Mouse (Mus musculus): ENCODE results near the gene Rpl38. TPM values are rescaled to one million over a fixed set of nuclear protein-coding genes. Genes with fewer than 3 reads are reported as not detected.

Gene Rpl38
- polyA plus RNA-seq, 1 experiment from 2014 or later, result 869 TPM

DNA sequence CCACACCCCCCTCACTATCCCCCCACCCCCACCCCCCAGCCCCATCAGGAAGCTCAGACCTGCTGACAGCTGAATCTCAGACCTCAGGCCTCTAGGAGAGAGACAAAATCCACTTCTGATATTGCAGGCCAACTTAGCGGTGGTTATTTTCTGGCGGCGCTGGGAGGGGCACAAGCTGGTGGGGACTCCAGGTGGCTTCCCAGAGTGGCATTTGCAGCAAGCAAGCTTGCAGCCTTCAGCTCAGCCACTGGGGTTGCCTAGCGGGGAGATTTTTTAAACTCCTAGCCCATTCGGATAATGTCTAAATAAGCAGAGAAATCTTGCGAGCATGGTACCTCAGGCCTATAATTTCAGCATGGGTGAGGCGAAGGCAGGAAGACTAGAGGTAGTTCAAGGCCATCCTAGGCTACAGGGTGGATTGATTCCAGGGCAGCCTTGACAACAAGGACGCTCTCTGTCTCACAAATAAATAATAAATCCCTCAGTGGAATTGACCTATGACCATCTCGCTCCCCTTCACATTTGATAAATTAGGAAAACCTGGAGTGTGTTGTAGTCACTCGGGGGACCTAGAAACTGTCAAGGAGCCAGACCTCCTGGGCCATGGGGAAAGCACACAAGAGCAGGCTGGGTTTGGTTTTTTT, 29.6 kb upstream of the Rpl38 start:
- Histone ChIP-seq H3K4me1 (replicated peaks; ENCODE audit: control insufficient read depth, insufficient read depth, low read length) (peaks cover 29% of the 10 kb centered on the region), H3K27ac (no peak overlapping the region), H3K9ac (no peak overlapping the region), H3K4me3 (replicated peaks; ENCODE audit: low read length) (no peak overlapping the region), H3K36me3 (replicated peaks; ENCODE audit: control insufficient read depth, insufficient read depth) (no peaks in the 10 kb centered on the region), H3K4me2 (replicated peaks) (no peak overlapping the region), H3K9me3 (ENCODE audit: control insufficient read depth, low read length) (no peaks in the 10 kb centered on the region), H3K27me3 (ENCODE audit: control insufficient read depth, insufficient read depth, low read length) (peaks cover 4% of the 10 kb centered on the region; the same call in 1 of the 2 replicates)
- ATAC-seq (ENCODE audit: low FRiP score) (no peak), DNase-seq (ENCODE audit: low spot score) (no peak)
- WGBS, result 58% methylated on average over 10 of the region's 10 CpGs

DNA sequence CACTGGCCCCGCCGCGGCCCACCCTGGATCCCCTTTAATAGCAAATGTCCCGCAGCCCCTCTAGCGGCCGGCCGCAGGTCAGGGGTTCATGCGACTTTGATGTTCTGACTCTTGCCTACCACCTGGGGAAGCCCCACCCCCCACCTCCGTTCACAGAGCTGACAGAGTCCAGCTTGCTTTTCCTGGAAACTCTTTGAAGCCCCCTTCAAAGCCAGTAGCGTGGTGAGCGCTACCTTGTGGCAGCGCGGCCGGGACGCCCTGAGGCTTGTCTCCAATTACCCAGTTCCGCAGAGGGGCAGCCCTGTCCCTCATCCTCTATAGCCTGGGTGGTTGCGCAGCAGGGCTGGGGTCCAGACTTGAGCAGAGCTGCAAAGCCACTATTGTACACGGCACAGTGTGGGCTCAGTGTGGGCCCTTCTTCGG, 28.6 kb upstream of the Rpl38 start:
- H3K27ac ChIP-seq, result no peak overlapping the region
- no peak overlapping the region for H3K4me3 ChIP-seq (replicated peaks; ENCODE audit: low read length)
- ATAC-seq (ENCODE audit: low FRiP score) (no peak), DNase-seq (ENCODE audit: low spot score) (no peak)
- H3K27me3 ChIP-seq (ENCODE audit: control insufficient read depth, insufficient read depth, low read length), result peaks cover 4% of the 10 kb centered on the region; the same call in 1 of the 2 replicates
- 4% methylated on average over 19 of the region's 19 CpGs for WGBS
- no peak overlapping the region for H3K4me2 ChIP-seq (replicated peaks)
- peaks cover 29% of the 10 kb centered on the region for H3K4me1 ChIP-seq (replicated peaks; ENCODE audit: control insufficient read depth, insufficient read depth, low read length)
- H3K36me3 ChIP-seq (replicated peaks; ENCODE audit: control insufficient read depth, insufficient read depth), result no peaks in the 10 kb centered on the region
- H3K9ac ChIP-seq, result no peak overlapping the region
- H3K9me3 ChIP-seq (ENCODE audit: control insufficient read depth, low read length), result no peaks in the 10 kb centered on the region

DNA sequence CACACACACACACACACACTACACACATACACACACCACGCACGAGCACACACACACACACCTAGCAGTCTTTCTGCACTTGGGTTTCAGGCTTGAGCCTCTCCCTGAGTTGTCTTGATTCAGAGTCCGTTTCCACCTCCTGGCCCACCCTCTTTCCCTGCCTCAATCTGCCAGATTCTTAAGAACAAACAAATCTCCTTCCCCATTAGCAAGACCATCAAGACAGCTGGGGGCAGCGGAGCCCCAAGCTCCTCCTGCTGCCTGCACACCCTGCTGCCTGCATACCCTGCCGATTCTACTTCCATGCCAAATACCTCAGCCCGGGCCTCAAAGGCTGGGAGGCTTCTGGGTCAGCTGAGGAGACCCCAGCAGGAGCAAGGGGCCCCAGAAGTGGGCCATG, 27.7 kb upstream of the Rpl38 start:
- no peaks in the 10 kb centered on the region for H3K36me3 ChIP-seq (replicated peaks; ENCODE audit: control insufficient read depth, insufficient read depth)
- H3K27me3 ChIP-seq (ENCODE audit: control insufficient read depth, insufficient read depth, low read length), result peaks cover 4% of the 10 kb centered on the region; the same call in 1 of the 2 replicates
- H3K4me2 ChIP-seq (replicated peaks), result no peak overlapping the region
- DNase-seq (ENCODE audit: low spot score) (no peak), ATAC-seq (ENCODE audit: low FRiP score) (no peak)
- no peak overlapping the region for H3K9ac ChIP-seq
- no peak overlapping the region; the same call in 1 of the 2 replicates for H3K27ac ChIP-seq
- H3K4me3 ChIP-seq (replicated peaks; ENCODE audit: low read length), result no peak overlapping the region
- WGBS, result 39% methylated on average over 6 of the region's 6 CpGs
- H3K9me3 ChIP-seq (ENCODE audit: control insufficient read depth, low read length), result no peaks in the 10 kb centered on the region
- H3K4me1 ChIP-seq (replicated peaks; ENCODE audit: control insufficient read depth, insufficient read depth, low read length), result peaks cover 26% of the 10 kb centered on the region

DNA sequence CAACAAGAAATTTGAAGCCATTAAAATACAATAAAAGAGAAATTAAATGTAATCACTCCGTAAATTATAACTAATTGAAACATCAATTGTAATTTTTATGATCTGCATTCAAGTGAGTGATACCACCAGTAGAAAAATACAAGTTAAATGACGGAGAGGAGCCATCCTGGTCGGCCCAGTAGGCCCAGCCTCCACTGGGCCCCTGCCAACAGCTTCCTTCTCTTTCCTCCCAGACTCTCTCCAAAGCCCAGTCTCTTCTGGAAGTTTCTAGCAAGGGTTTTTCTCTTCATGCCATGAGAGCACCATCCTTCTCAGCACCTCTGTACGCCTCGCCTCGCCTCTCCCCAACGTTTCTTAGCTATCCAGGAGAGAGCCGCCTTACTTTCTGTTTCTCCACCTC, 27.2 kb upstream of the Rpl38 start:
- DNase-seq (ENCODE audit: low spot score), result no peak
- H3K4me1 ChIP-seq (replicated peaks; ENCODE audit: control insufficient read depth, insufficient read depth, low read length), result peaks cover 22% of the 10 kb centered on the region
- no peak overlapping the region for H3K27ac ChIP-seq
- peaks cover 1% of the 10 kb centered on the region; the same call in 1 of the 2 replicates for H3K9me3 ChIP-seq (ENCODE audit: control insufficient read depth, low read length)
- no peak overlapping the region for H3K9ac ChIP-seq
- ATAC-seq (ENCODE audit: low FRiP score), result no peak
- no peak overlapping the region for H3K4me2 ChIP-seq (replicated peaks)
- H3K27me3 ChIP-seq (ENCODE audit: control insufficient read depth, insufficient read depth, low read length), result peaks cover 4% of the 10 kb centered on the region; the same call in 1 of the 2 replicates
- no peak overlapping the region for H3K4me3 ChIP-seq (replicated peaks; ENCODE audit: low read length)
- 85% methylated on average over 8 of the region's 8 CpGs for WGBS
- no peaks in the 10 kb centered on the region for H3K36me3 ChIP-seq (replicated peaks; ENCODE audit: control insufficient read depth, insufficient read depth)

DNA sequence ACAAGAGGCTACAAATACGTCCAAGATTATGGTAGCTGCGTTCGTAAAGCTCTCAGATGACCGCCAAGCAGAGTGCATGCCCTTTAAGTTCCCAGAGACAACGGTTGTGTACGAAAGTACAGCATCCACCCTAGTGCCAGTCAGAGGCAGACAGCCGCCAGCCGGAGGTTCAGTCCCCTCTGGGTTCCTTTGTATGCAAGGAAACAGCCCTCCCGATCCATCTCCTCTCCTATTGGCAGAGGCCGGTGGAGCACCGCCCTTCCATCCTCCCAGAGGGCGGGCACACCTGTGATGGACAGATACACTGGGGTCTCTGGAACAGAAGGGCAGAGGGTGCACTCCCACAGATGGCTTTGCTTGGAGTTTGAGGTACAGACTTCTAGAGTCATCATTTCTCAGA, 26.1 kb upstream of the Rpl38 start:
- ATAC-seq (ENCODE audit: low FRiP score) (no peak), DNase-seq (ENCODE audit: low spot score) (no peak)
- H3K27me3 ChIP-seq (ENCODE audit: control insufficient read depth, insufficient read depth, low read length), result peaks cover 4% of the 10 kb centered on the region; the same call in 1 of the 2 replicates
- peaks cover 7% of the 10 kb centered on the region; the same call in 1 of the 2 replicates for H3K9me3 ChIP-seq (ENCODE audit: control insufficient read depth, low read length)
- H3K36me3 ChIP-seq (replicated peaks; ENCODE audit: control insufficient read depth, insufficient read depth), result no peaks in the 10 kb centered on the region
- no peak overlapping the region for H3K27ac ChIP-seq
- no peak overlapping the region for H3K9ac ChIP-seq
- H3K4me1 ChIP-seq (replicated peaks; ENCODE audit: control insufficient read depth, insufficient read depth, low read length), result peaks cover 13% of the 10 kb centered on the region
- no peak overlapping the region for H3K4me2 ChIP-seq (replicated peaks)
- H3K4me3 ChIP-seq (replicated peaks; ENCODE audit: low read length), result no peak overlapping the region
- whole genome bisulfite sequencing, result 56% methylated on average over 12 of the region's 12 CpGs

DNA sequence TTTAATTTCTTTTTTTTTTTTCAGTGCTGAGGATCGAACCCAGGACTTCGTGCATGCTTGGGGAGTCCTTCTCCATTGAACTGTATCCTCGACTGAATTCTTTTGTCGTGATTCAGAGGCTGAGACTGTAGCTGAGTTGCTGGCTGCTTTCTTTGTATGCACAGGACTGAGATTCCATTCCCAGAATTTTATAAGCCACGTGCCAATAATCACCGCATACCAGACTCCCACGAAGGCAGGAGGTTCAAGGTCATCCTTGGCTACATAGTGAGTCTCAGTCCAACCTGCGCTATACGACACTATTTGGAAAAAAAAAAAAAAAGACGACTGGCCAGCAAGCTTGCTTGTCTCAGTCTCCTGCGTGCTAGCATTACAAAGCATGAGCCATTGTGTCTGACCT, 25.4 kb upstream of the Rpl38 start:
- H3K4me2 ChIP-seq (replicated peaks), result no peak overlapping the region
- DNase-seq (ENCODE audit: low spot score) (no peak), ATAC-seq (ENCODE audit: low FRiP score) (no peak)
- no peaks in the 10 kb centered on the region; the same call in 1 of the 2 replicates for H3K27me3 ChIP-seq (ENCODE audit: control insufficient read depth, insufficient read depth, low read length)
- peaks cover 9% of the 10 kb centered on the region for H3K4me1 ChIP-seq (replicated peaks; ENCODE audit: control insufficient read depth, insufficient read depth, low read length)
- peaks cover 7% of the 10 kb centered on the region; the same call in 1 of the 2 replicates for H3K9me3 ChIP-seq (ENCODE audit: control insufficient read depth, low read length)
- no peak overlapping the region for H3K9ac ChIP-seq
- no peak overlapping the region for H3K27ac ChIP-seq
- WGBS, result 80% methylated on average over 11 of the region's 11 CpGs
- no peak overlapping the region for H3K4me3 ChIP-seq (replicated peaks; ENCODE audit: low read length)
- H3K36me3 ChIP-seq (replicated peaks; ENCODE audit: control insufficient read depth, insufficient read depth), result no peaks in the 10 kb centered on the region

DNA sequence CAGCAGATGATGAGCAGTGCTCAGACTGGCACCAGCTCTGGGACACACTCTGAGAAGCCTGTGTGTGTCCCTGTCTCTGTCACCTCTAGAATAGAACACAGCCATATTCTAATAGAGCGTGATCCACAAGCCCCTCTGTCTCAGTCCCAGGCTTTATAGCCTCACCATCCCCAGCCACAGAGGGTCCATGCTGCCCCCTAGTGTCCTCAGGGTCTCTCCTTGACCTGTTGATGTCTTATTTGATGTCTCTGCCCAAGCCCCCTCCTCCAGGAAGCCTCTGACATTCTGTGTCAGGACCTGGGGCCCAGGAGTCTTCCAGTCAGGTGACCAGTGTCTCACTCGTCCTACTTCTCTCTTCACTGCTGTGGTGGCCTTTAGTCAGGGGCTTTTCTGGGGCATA, 24.2 kb upstream of the Rpl38 start:
- H3K9me3 ChIP-seq (ENCODE audit: control insufficient read depth, low read length), result peaks cover 7% of the 10 kb centered on the region; the same call in 1 of the 2 replicates
- ATAC-seq (ENCODE audit: low FRiP score) (no peak), DNase-seq (ENCODE audit: low spot score) (no peak)
- H3K9ac ChIP-seq, result no peak overlapping the region
- H3K4me2 ChIP-seq (replicated peaks), result no peak overlapping the region
- H3K27ac ChIP-seq, result no peak overlapping the region
- whole genome bisulfite sequencing, result 56% methylated on average over 2 of the region's 2 CpGs
- H3K36me3 ChIP-seq (replicated peaks; ENCODE audit: control insufficient read depth, insufficient read depth), result no peaks in the 10 kb centered on the region
- no peak overlapping the region for H3K4me3 ChIP-seq (replicated peaks; ENCODE audit: low read length)
- no peaks in the 10 kb centered on the region; the same call in 1 of the 2 replicates for H3K27me3 ChIP-seq (ENCODE audit: control insufficient read depth, insufficient read depth, low read length)
- peaks cover 9% of the 10 kb centered on the region for H3K4me1 ChIP-seq (replicated peaks; ENCODE audit: control insufficient read depth, insufficient read depth, low read length)

DNA sequence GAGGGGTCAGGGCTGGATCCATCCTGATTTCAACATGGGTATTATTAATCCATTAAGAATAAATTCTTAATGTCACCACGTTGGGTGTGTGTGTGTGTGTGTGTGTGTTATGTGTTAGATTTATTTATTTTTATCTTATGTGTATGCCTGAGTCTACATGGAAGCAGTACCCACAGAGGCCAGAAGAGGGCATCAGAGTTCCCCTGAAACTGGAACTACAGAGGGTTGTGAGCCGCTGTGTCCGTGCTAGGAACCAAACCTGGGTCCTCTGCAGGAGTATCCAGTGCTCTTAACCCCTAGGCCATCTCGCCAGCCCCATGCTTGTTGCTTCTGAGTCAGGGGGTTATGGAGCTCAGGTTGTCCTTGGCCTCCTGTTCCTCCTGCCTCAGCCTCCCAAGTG, 18.8 kb upstream of the Rpl38 start:
- H3K4me2 ChIP-seq (replicated peaks), result no peak overlapping the region
- 68% methylated on average over 4 of the region's 4 CpGs for WGBS
- no peaks in the 10 kb centered on the region for H3K27me3 ChIP-seq (ENCODE audit: control insufficient read depth, insufficient read depth, low read length)
- H3K4me3 ChIP-seq (replicated peaks; ENCODE audit: low read length), result no peak overlapping the region
- H3K9ac ChIP-seq, result no peak overlapping the region
- ATAC-seq (ENCODE audit: low FRiP score) (no peak), DNase-seq (ENCODE audit: low spot score) (no peak)
- peaks cover 7% of the 10 kb centered on the region; the same call in 1 of the 2 replicates for H3K9me3 ChIP-seq (ENCODE audit: control insufficient read depth, low read length)
- H3K36me3 ChIP-seq (replicated peaks; ENCODE audit: control insufficient read depth, insufficient read depth), result no peaks in the 10 kb centered on the region
- H3K4me1 ChIP-seq (replicated peaks; ENCODE audit: control insufficient read depth, insufficient read depth, low read length), result peaks cover 8% of the 10 kb centered on the region
- H3K27ac ChIP-seq, result no peak overlapping the region

DNA sequence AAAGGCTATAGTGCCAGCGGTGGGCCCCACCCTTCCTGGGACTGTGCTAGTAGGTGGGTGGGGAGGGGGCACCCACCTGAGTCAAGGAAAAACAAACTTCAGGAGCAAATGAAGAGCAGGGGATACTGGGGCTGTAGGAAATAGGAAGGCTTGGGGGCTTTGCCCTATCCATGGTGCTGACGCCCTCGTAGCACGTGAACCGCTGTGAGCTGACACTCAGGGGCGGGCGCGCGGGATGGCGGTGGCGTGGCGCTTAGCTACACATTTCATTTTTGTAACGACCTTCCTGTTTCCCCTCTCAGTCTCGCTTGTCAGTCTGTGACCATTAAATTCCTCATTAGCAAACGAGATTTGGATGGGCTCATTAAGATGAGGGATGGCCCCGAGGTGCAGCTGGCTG, 15.8 kb upstream of the Rpl38 start:
- Histone ChIP-seq H3K36me3 (replicated peaks; ENCODE audit: control insufficient read depth, insufficient read depth) (no peaks in the 10 kb centered on the region), H3K4me1 (replicated peaks; ENCODE audit: control insufficient read depth, insufficient read depth, low read length) (peaks cover 8% of the 10 kb centered on the region), H3K4me2 (replicated peaks) (peak overlapping the region; percentile 32), H3K27me3 (ENCODE audit: control insufficient read depth, insufficient read depth, low read length) (no peaks in the 10 kb centered on the region), H3K9ac (peak overlapping the region; percentile 35), H3K9me3 (ENCODE audit: control insufficient read depth, low read length) (no peaks in the 10 kb centered on the region), H3K27ac (peak overlapping the region; percentile 43; the same call in 1 of the 2 replicates), H3K4me3 (replicated peaks; ENCODE audit: low read length) (no peak overlapping the region)
- no peak for ATAC-seq (ENCODE audit: low FRiP score)
- WGBS, result 4% methylated on average over 16 of the region's 16 CpGs
- peak; percentile 53 for DNase-seq (ENCODE audit: low spot score)
